Mouse (Mus musculus) spleen, adult 2 months (tissue): ENCODE measurements around the gene Chrm3.

Experiments
- CTCF ChIP-seq: fragments of 200-500 bp; IDR thresholded peaks from 2 replicates; pipeline ENCODE4 v1.5.1; 2011; ENCODE audit warnings: mild to moderate bottlenecking, inconsistent platforms; ENCODE audit not compliant: insufficient read depth, insufficient read length, insufficient replicate concordance; ENCODE audit errors: extremely low read depth
- POLR2A ChIP-seq: fragments of 200-500 bp; IDR thresholded peaks from 2 replicates; pipeline ENCODE4 v1.6.1; 2011; ENCODE audit warnings: low read depth, low read length, inconsistent platforms

GRCm38 (mm10) chr13:10045651-10046350 lies 314.8 kb downstream of the Chrm3 start:
- TF ChIP-seq POLR2A (no peak), CTCF (no peak)
